Mouse (Mus musculus) hindbrain, embryonic 14.5 days (tissue): ENCODE measurements around the gene Tbx19. TPM values are rescaled to one million over a fixed set of nuclear protein-coding genes. Genes with fewer than 3 reads are reported as not detected.

Experiments
- ATAC-seq: fragments of 200-750 bp; cut with Nextera tagmentation; 2 replicates; pipeline ENCODE4 v1.8.0; 2017; ENCODE audit warnings: moderate number of reproducible peaks, mild to moderate bottlenecking, moderate TSS enrichment, moderate library complexity; ENCODE audit not compliant: low FRiP score
- DNase-seq: peaks from one replicate; pipeline ENCODE4 v3.0.0-alpha.2; 2015; ENCODE audit warnings: low spot score
- H3K27ac ChIP-seq: fragments of 300-500 bp; sonication (generic); 2 replicates; pipeline ENCODE4 v1.5.1; 2014; ENCODE audit warnings: mild to moderate bottlenecking, moderate library complexity
- H3K27me3 ChIP-seq: fragments of 300-500 bp; sonication (generic); 2 replicates; pipeline ENCODE4 v1.6.1; 2014; ENCODE audit warnings: mild to moderate bottlenecking, low read length, mixed read lengths; ENCODE audit not compliant: control insufficient read depth, insufficient read depth
- H3K36me3 ChIP-seq: fragments of 300-500 bp; sonication (generic); replicated peaks from 2 replicates; pipeline ENCODE4 v1.6.1; 2014; ENCODE audit not compliant: control insufficient read depth, insufficient read depth
- H3K4me1 ChIP-seq: fragments of 300-500 bp; sonication (generic); replicated peaks from 2 replicates; pipeline ENCODE4 v1.6.1; 2014; ENCODE audit warnings: antibody characterized with exemption, low read length, mixed read lengths; ENCODE audit not compliant: control insufficient read depth, insufficient read depth
- H3K4me2 ChIP-seq: fragments of 300-500 bp; sonication (generic); replicated peaks from 2 replicates; pipeline ENCODE4 v1.6.1; 2014; ENCODE audit warnings: mild to moderate bottlenecking, moderate library complexity
- H3K4me3 ChIP-seq: fragments of 300-500 bp; sonication (generic); replicated peaks from 2 replicates; pipeline ENCODE4 v1.5.1; 2014; ENCODE audit warnings: mild to moderate bottlenecking, low read length
- H3K9ac ChIP-seq: fragments of 300-500 bp; sonication (generic); 2 replicates; pipeline ENCODE4 v1.6.1; 2014
- H3K9me3 ChIP-seq: fragments of 300-500 bp; sonication (generic); 2 replicates; pipeline ENCODE4 v1.6.1; 2016; ENCODE audit warnings: low read length; ENCODE audit not compliant: control insufficient read depth
- WGBS: fragments of 180-500 bp; shearing (Covaris S2); extraction: QIAGEN DNeasy Blood & Tissue Kit; methylation state at CpG from one replicate; pipeline ENCODE4 v1.1.7; 2014; 5-methylcytosine and 5-hydroxymethylcytosine counted together
- polyA plus RNA-seq: library from polyadenylated mRNA; unstranded; fragments of >200 nt; fragmentation: Nextera tagmentation; extraction: Ambion mirVana; gene quantifications from 2 replicates; pipeline ENCODE4 v1.2.1, GENCODE M21; 2014

Tbx19 gene
- not detected in 2 replicates for polyA plus RNA-seq

GRCm38 (mm10) chr1:165160723-165161405 is at the start of gene Tbx19:
TSS of gene Tbx19 (minus strand) at chr1:165160773.
- H3K36me3 ChIP-seq: no peaks in the 10 kb centered on the region
- no peak within 1 kb of the TSS for H3K4me2 ChIP-seq
- no peak within 1 kb of the TSS for H3K4me3 ChIP-seq
- ATAC-seq (no peak), DNase-seq (no peak)
- H3K27ac ChIP-seq: no peak within 1 kb of the TSS
- H3K9ac ChIP-seq: no peak within 1 kb of the TSS
- no peaks in the 10 kb centered on the region for H3K27me3 ChIP-seq
- H3K4me1 ChIP-seq: no peaks in the 10 kb centered on the region
- WGBS: 87% methylated on average over 8 of the region's 8 CpGs
- H3K9me3 ChIP-seq: no peaks in the 10 kb centered on the region

- Histone ChIP-seq H3K4me1 (no peaks in the 10 kb centered on the region), H3K27me3 (no peaks in the 10 kb centered on the region), H3K27ac (no peak overlapping the region), H3K4me3 (no peak overlapping the region), H3K4me2 (no peak overlapping the region), H3K9me3 (no peaks in the 10 kb centered on the region), H3K36me3 (no peaks in the 10 kb centered on the region), H3K9ac (no peak overlapping the region)
- DNase-seq (no peak), ATAC-seq (no peak)
- WGBS: 55% methylated on average over 2 of the region's 2 CpGs
These were observed 45.0 kb upstream of the Tbx19 start for GRCm38 (mm10) chr1:165205591-165205990.

- no peak for DNase-seq
- H3K9ac ChIP-seq: no peak overlapping the region
- no peaks in the 10 kb centered on the region for H3K27me3 ChIP-seq
- no peak overlapping the region for H3K4me3 ChIP-seq
- no peaks in the 10 kb centered on the region for H3K36me3 ChIP-seq
- no peaks in the 10 kb centered on the region for H3K4me1 ChIP-seq
- 54% methylated on average over 2 of the region's 2 CpGs for WGBS
- no peak for ATAC-seq
- no peak overlapping the region for H3K4me2 ChIP-seq
- H3K9me3 ChIP-seq: no peaks in the 10 kb centered on the region
- H3K27ac ChIP-seq: no peak overlapping the region
These were observed 43.0 kb upstream of the Tbx19 start for GRCm38 (mm10) chr1:165203488-165204035.

- WGBS: 87% methylated on average over 4 of the region's 4 CpGs
These were observed 41.0 kb upstream of the Tbx19 start for GRCm38 (mm10) chr1:165201445-165202012.

GRCm38 (mm10) chr1:165200748-165201147 is 40.2 kb upstream of the Tbx19 start:
- no peak overlapping the region for H3K27ac ChIP-seq
- ATAC-seq: no peak
- 83% methylated on average over 8 of the region's 8 CpGs for WGBS
- no peak for DNase-seq
- no peak overlapping the region for H3K4me3 ChIP-seq
- H3K27me3 ChIP-seq: no peaks in the 10 kb centered on the region
- H3K9ac ChIP-seq: no peak overlapping the region
- H3K9me3 ChIP-seq: no peaks in the 10 kb centered on the region
- H3K36me3 ChIP-seq: no peaks in the 10 kb centered on the region
- H3K4me1 ChIP-seq: no peaks in the 10 kb centered on the region
- no peak overlapping the region for H3K4me2 ChIP-seq

More at GRCm38 (mm10) chr1:165201445-165202012, 41.0 kb upstream of the Tbx19 start:
- ATAC-seq (no peak), DNase-seq (no peak)
- Histone ChIP-seq H3K9me3 (no peaks in the 10 kb centered on the region), H3K36me3 (no peaks in the 10 kb centered on the region), H3K27ac (no peak overlapping the region), H3K4me2 (no peak overlapping the region), H3K9ac (no peak overlapping the region), H3K27me3 (no peaks in the 10 kb centered on the region), H3K4me1 (no peaks in the 10 kb centered on the region), H3K4me3 (no peak overlapping the region)

- no peaks in the 10 kb centered on the region for H3K36me3 ChIP-seq
- peaks cover 9% of the 10 kb centered on the region for H3K27me3 ChIP-seq
- no peak overlapping the region for H3K9ac ChIP-seq
- H3K27ac ChIP-seq: no peak overlapping the region
- no peak overlapping the region for H3K4me3 ChIP-seq
- no peak for DNase-seq
- WGBS: 70% methylated on average over 3 of the region's 3 CpGs
- no peak overlapping the region for H3K4me2 ChIP-seq
- ATAC-seq: no peak
- H3K9me3 ChIP-seq: no peaks in the 10 kb centered on the region
- peaks cover 3% of the 10 kb centered on the region; the same call in 1 of the 2 replicates for H3K4me1 ChIP-seq
These were observed 39.1 kb upstream of the Tbx19 start for GRCm38 (mm10) chr1:165199639-165200038.

- H3K27ac ChIP-seq: no peak overlapping the region
- H3K36me3 ChIP-seq: no peaks in the 10 kb centered on the region
- DNase-seq: no peak
- H3K4me1 ChIP-seq: peaks cover 4% of the 10 kb centered on the region; the same call in 1 of the 2 replicates
- ATAC-seq: no peak
- WGBS: 74% methylated on average over 1 of the region's 1 CpGs
- no peak overlapping the region for H3K4me2 ChIP-seq
- peaks cover 15% of the 10 kb centered on the region for H3K27me3 ChIP-seq
- H3K9ac ChIP-seq: no peak overlapping the region
- H3K4me3 ChIP-seq: no peak overlapping the region
- H3K9me3 ChIP-seq: no peaks in the 10 kb centered on the region
These were observed 38.4 kb upstream of the Tbx19 start for GRCm38 (mm10) chr1:165198951-165199350.

- H3K36me3 ChIP-seq: no peaks in the 10 kb centered on the region
- H3K4me1 ChIP-seq: peaks cover 4% of the 10 kb centered on the region; the same call in 1 of the 2 replicates
- WGBS: 82% methylated on average over 3 of the region's 3 CpGs
- H3K9ac ChIP-seq: no peak overlapping the region
- no peaks in the 10 kb centered on the region for H3K9me3 ChIP-seq
- H3K27ac ChIP-seq: no peak overlapping the region
- H3K27me3 ChIP-seq: peaks cover 25% of the 10 kb centered on the region
- no peak overlapping the region for H3K4me2 ChIP-seq
- DNase-seq: no peak
- no peak overlapping the region for H3K4me3 ChIP-seq
- ATAC-seq: no peak
These were observed 37.3 kb upstream of the Tbx19 start for GRCm38 (mm10) chr1:165197875-165198274.

- no peak overlapping the region for H3K4me2 ChIP-seq
- no peaks in the 10 kb centered on the region for H3K9me3 ChIP-seq
- 76% methylated on average over 3 of the region's 3 CpGs for WGBS
- ATAC-seq: no peak
- H3K4me3 ChIP-seq: no peak overlapping the region
- H3K9ac ChIP-seq: no peak overlapping the region
- peaks cover 29% of the 10 kb centered on the region for H3K27me3 ChIP-seq
- H3K36me3 ChIP-seq: no peaks in the 10 kb centered on the region
- no peak for DNase-seq
- H3K27ac ChIP-seq: no peak overlapping the region
- peaks cover 4% of the 10 kb centered on the region; the same call in 1 of the 2 replicates for H3K4me1 ChIP-seq
These were observed 34.9 kb upstream of the Tbx19 start for GRCm38 (mm10) chr1:165195396-165195960.
